Mouse (Mus musculus) layer of hippocampus, postnatal 10 days (tissue): ENCODE results near the gene Arfip2. TPM values are rescaled to one million over a fixed set of nuclear protein-coding genes. Genes with fewer than 3 reads are reported as not detected.

Experiments
- DNase-seq, 2 experiments: peaks; one replicate each; pipeline ENCODE4 v3.0.0; 2021; ENCODE audit warnings: low spot score in 2 of 2
- long read RNA-seq: library from polyadenylated mRNA; stranded (forward); transcript quantifications from one replicate; pipeline ENCODE4 v2.0.0, GENCODE M21; 2023
- total RNA-seq, 2 experiments: library from RNA; stranded (reverse); gene quantifications; 2 replicates each; pipeline ENCODE4 v1.2.3; 2021

Arfip2 gene
- 10 to 100 TPM; 85.7 to 91.8 TPM for total RNA-seq
- long read RNA-seq, transcript Arfip2-206 (8 exons, 3,275 nt), result major isoform, 53 of 90 reads
- long read RNA-seq, transcript Arfip2-214 (7 exons, 938 nt), result minor isoform, 5 of 90 reads
- long read RNA-seq, partial matches to known transcripts, result 9 of 90 reads
- long read RNA-seq, other reads (novel, unspliced or antisense), result 22 of 90 reads

- DNase-seq, result peak; percentile 95 to 96
Observed at GRCm38 (mm10) chr7:105640233-105640893, at the start of gene Arfip2, which contains the start of gene Gm45799. TSS of gene Arfip2 (minus strand) at chr7:105640416. TSS of gene Gm45799 (plus strand) at chr7:105640552.

GRCm38 (mm10) chr7:105685541-105686197, 45.5 kb upstream of the Arfip2 start:
- DNase-seq, result no peak

GRCm38 (mm10) chr7:105650639-105651435, 10.6 kb upstream of the Arfip2 start, which contains the start of gene Dnhd1:
TSS of gene Dnhd1 (plus strand) at chr7:105650827.
- DNase-seq, result peak; percentile 39 to 63

- DNase-seq, result no peak
Observed at GRCm38 (mm10) chr7:105641936-105642335, 1.7 kb upstream of the Arfip2 start.

GRCm38 (mm10) chr7:105640894-105641255, 659 bp upstream of the Arfip2 start:
- peak in 1 of 2 experiments; percentile 59 for DNase-seq

- DNase-seq, result no peak
Observed at GRCm38 (mm10) chr7:105639756-105640155, 460 bp downstream of the Arfip2 start, which contains the start of gene Timm10b. TSS of gene Timm10b (plus strand) at chr7:105640056.

GRCm38 (mm10) chr7:105639304-105639703, 912 bp downstream of the Arfip2 start:
- no peak for DNase-seq

GRCm38 (mm10) chr7:105638776-105639175, 1.4 kb downstream of the Arfip2 start:
- DNase-seq, result no peak

GRCm38 (mm10) chr7:105635726-105636125, 4.5 kb downstream of the Arfip2 start:
- no peak for DNase-seq

GRCm38 (mm10) chr7:105634272-105634920, 5.8 kb downstream of the Arfip2 start:
- DNase-seq, result no peak

GRCm38 (mm10) chr7:105633801-105634135, 6.4 kb downstream of the Arfip2 start:
- no peak for DNase-seq

- DNase-seq, result peak; percentile 90 to 93
Observed at GRCm38 (mm10) chr7:105633127-105633800, 7.0 kb downstream of the Arfip2 start, which contains the start of gene Trim3. TSS of gene Trim3 (minus strand) at chr7:105633571.

GRCm38 (mm10) chr7:105632551-105632972, 7.7 kb downstream of the Arfip2 start:
- DNase-seq, result no peak

GRCm38 (mm10) chr7:105628633-105629032, 11.6 kb downstream of the Arfip2 start:
- DNase-seq, result no peak

GRCm38 (mm10) chr7:105625397-105625796, 14.8 kb downstream of the Arfip2 start:
- DNase-seq, result no peak

- no peak for DNase-seq
Observed at GRCm38 (mm10) chr7:105621646-105622292, 18.4 kb downstream of the Arfip2 start.

- no peak for DNase-seq
Observed at GRCm38 (mm10) chr7:105621053-105621452, 19.2 kb downstream of the Arfip2 start.

- no peak for DNase-seq
Observed at GRCm38 (mm10) chr7:105619701-105620100, 20.5 kb downstream of the Arfip2 start.

GRCm38 (mm10) chr7:105617810-105618209, 22.4 kb downstream of the Arfip2 start:
- DNase-seq, result no peak

- no peak for DNase-seq
Observed at GRCm38 (mm10) chr7:105616561-105616960, 23.7 kb downstream of the Arfip2 start.
